Mouse (Mus musculus) CD8-positive naive resting alpha-beta T cell, adult 57 days (primary cell): ENCODE data around the gene Sbpl. TPM values are rescaled to one million over a fixed set of nuclear protein-coding genes. Genes with fewer than 3 reads are reported as not detected.

Experiments used
- total RNA-seq: library from RNA; stranded (reverse); gene quantifications from one replicate; pipeline ENCODE4 v1.2.4, GENCODE M21; 2023

Gene Sbpl
- not detected for total RNA-seq

GRCm38 (mm10) chr17:23955174-23955573 lies at the start of gene Sbpl:
Gene Sbpl, minus strand, starts transcription at chr17:23955274.

DNA sequence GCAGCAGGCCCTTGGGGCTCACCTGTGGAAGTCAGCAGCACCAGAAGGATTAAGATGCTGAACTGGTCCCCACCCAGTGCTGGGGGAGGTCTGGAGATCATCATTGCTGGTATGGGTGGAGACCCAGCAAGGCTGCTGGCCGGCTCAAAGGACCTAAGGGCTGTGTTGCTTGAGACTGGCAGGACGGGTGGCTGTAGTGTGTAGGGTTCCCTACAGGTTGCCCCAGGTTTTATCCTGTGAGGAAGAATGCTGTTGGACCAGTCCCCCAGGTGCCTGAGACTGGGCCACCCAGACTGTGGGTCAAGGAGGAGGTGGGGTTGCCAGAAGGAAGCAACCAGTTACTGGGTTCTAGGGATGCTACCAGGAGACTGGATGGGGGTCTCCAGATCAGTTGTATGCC lies 42.8 kb upstream of the Sbpl start, which contains the start of gene Prss22:
Gene Prss22 (minus strand): TSS at position 200 of the 400 bp plus-strand sequence.

GRCm38 (mm10) chr17:23980297-23980909 lies 25.3 kb upstream of the Sbpl start, which contains the start of gene Prss30:
Gene Prss30, minus strand, starts transcription at chr17:23980566.

GRCm38 (mm10) chr17:23941372-23941771 lies 13.7 kb downstream of the Sbpl start, which contains the start of gene Sbp:
Gene Sbp, plus strand, starts transcription at chr17:23941672.

DNA sequence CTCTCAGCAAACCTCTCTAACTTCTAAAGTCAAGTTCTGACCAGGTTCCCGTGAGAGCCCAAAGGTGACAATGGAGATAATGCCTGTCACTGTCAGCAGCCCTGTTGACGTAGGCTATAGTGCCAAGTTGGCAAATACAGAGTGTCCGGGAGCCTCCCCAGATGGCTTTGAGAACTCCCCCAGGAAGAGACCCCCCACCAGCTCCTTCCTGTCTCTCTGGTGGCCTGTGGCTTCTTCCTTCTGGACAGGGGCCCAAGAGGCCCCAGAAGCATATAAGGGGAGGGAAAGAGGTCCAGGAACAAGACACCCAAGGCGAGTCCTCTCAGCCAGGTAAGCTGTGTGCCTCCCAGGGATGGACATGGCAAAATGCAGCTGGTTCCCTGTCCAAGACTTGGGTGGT lies 37.9 kb downstream of the Sbpl start, which contains the start of gene Dcpp3:
Gene Dcpp3 (plus strand): TSS at position 301 of the 400 bp plus-strand sequence.

Other genes with a start within 250 kb of the Sbpl start
- not detected for gene 1520401A03Rik, start 232.5 kb downstream of the Sbpl start, total RNA-seq
- 35.0 TPM for gene Pkmyt1, start 228.9 kb downstream of the Sbpl start, total RNA-seq
- 2.6 TPM for gene Paqr4, start 214.4 kb downstream of the Sbpl start, total RNA-seq
- 1.1 TPM for gene Kremen2, start 209.4 kb downstream of the Sbpl start, total RNA-seq
- 23.9 TPM for gene Flywch1, start 183.7 kb downstream of the Sbpl start, total RNA-seq
- gene Flywch2, start 169.2 kb downstream of the Sbpl start, total RNA-seq, result not detected
- 1,331 TPM for gene Srrm2, start 164.7 kb downstream of the Sbpl start, total RNA-seq
- 176 TPM for gene Elob, start 126.1 kb downstream of the Sbpl start, total RNA-seq
- gene Prss33, start 119.2 kb downstream of the Sbpl start, total RNA-seq, result not detected
- gene Prss32, start 111.4 kb downstream of the Sbpl start, total RNA-seq, result not detected
- gene Prss41, start 111.1 kb downstream of the Sbpl start, total RNA-seq, result 0.86 TPM
- gene Prss21, start 87.2 kb downstream of the Sbpl start, total RNA-seq, result not detected
- gene Dcpp1, start 74.4 kb downstream of the Sbpl start, total RNA-seq, result not detected
- not detected for gene Dcpp2, start 74.4 kb downstream of the Sbpl start, total RNA-seq
- not detected for gene Dcpp3, start 37.8 kb downstream of the Sbpl start, total RNA-seq
- gene Sbp, start 13.6 kb downstream of the Sbpl start, total RNA-seq, result not detected
- gene Prss30, start 25.3 kb upstream of the Sbpl start, total RNA-seq, result 3.3 TPM
- gene Prss22, start 42.8 kb upstream of the Sbpl start, total RNA-seq, result not detected
- gene Prss27, start 82.9 kb upstream of the Sbpl start, total RNA-seq, result not detected
- 29.3 TPM for gene Kctd5, start 118.2 kb upstream of the Sbpl start, total RNA-seq
- gene Pdpk1, start 195.7 kb upstream of the Sbpl start, total RNA-seq, result 80.3 TPM
- gene Amdhd2, start 208.5 kb upstream of the Sbpl start, total RNA-seq, result 27.2 TPM
- 183 TPM for gene Atp6v0c, start 214.4 kb upstream of the Sbpl start, total RNA-seq